Mouse (Mus musculus) natural killer cell, adult 2 months (primary cell): ENCODE data around the gene Gm28551.
A peak's percentile ranks its signal among the peaks of the same experiment; 100 is the strongest.
"Not testable (repeated sequence)": the region's sequence is repeated elsewhere in the genome, so short reads cannot be mapped to it uniquely, and the experiment has no call there.

Source experiments
- DNase-seq, 2 experiments: peaks; one replicate each; pipeline ENCODE4 v3.0.0; 2022; ENCODE audit warnings: low spot score in 2 of 2

Gene Gm28551

DNA sequence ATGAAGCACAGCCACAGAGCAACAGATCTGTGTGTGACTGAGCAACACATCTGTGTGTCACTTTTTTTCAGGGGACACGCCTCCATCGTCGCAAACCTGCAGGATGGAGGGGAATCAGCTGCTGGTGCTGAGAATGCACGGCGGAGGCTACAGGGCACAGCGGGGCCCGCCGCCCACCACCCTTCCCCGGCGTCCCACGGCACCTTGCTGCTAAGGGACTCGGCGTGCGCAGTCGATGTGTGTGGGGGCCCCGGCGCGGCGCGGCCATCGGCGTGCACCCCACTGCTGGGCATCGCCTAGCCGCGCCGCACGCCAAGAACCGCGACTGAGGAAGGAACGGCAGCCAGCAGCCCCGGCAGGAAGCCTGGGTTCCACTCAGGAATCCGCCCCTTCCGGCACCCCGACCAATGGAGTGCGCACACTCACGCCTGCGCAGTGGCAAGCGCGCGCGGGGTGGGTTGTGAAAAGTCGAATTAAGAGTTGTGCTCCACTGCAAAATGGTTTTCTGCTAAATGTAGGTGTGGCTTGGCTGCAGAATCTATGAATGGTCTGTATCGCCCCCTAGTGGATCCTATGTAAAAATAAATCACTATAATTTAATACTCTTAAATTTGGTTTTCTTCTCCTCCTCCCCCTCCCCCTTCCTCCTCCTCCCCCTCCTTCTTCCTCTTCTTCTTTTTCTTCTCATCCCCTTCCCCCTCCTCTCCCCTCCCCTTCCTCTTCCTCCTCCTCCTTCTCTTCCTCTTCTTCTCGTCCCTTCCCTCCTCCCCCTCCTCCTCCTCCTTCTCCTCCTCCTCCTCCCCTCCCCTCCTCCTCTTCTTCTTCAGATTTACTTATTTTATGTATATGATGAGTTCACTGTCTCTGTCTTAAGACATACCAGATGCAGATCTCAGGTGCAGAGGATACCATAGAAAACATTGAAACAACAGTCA lies at the start of gene Gm28551, which contains the start of the genes Asdurf and Asnsd1:
Gene Gm28551 (minus strand): TSS at position 341 of the 935 bp plus-strand sequence.
Gene Asdurf (minus strand): TSS at position 293 of the 935 bp plus-strand sequence.
Gene Asnsd1 (minus strand): TSS at position 426 of the 935 bp plus-strand sequence.
- DNase-seq: peak; percentile 99

DNA sequence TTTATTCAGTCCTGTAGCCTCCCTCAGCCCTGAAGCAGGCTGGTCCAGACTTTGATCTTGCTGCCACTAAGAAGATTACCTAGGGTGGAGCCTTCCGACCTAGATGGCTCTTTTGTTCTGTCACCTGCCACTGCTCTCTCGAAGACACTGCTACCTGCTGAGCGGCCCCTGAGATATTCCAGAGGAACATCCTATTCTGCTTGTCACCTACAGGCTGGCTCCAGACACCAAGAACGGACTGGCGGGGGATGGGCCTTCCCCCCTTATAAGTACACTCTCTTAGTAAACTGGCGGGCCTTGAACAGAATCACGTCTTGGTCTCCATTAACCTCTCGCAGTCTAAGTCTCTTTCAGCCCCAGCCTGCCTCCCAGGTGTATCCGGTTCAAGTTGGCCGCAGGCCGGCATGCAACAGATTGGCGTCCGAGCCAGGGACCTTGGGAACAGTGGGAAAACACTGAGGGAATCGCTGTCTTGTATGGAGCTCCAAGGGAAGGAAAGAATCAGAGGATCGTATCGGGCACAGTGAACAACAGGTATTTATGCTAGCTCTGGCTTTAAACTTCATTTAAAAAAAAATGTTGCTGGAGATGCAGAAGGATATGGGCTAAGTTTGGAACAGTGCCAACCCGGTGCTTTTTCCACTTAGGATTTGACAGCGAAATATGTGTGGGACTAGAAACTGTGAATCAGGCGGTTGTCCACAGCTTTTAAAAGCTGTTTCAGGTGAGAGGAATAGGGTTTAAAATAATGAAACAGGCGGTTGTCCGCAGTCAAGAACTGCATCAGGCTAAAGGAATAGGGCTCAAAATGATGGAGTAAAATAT lies 41.7 kb upstream of the Gm28551 start:
- not testable (repeated sequence) for DNase-seq

DNA sequence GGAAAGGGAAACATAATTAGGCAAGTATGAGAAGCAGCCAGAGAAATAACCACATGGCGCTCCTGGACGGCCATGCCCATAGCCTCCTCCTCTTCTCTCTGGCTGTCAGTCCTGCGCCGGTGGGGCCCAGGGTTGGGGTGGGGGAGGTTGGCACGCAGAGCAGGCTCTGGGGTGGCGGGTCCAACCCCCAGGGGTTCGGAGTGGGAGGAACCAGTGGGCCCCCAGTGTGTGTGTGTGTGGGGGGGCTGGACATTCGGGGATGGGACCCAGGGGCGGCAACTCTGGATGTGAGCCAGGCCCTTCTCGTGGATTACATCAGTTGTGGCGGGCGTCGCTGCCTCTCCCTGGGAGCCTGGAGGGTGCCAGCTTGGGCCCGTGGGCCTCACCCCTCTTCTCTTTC lies 36.3 kb upstream of the Gm28551 start:
- no peak for DNase-seq

DNA sequence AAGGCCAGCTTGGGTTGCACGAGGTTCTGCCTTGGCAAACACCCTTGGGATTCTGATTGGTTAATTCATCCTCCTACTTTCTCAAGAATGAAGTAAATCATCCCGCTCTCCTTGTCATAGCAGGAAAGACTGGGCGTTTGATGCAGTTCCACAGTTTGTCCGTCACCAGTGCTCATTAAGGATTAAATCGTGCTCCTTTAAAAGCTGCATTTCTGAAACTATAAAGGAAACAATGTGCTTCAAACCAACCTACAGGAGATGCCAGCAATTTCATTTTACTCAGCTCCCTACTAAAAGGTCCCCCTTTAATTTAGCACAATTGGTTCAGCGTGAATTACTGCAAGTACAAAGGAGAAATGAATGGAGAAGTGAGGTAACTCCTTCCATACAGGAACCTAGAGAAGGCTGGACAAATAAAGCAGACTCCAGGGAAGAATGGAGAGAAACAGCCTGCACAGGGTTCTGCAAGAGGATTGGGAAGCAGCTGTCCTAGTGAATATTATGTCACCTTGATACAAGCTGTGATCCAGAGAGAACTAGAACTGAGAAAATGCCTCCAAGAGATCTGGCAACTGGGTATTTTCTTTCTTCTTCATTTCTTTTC lies 31.7 kb upstream of the Gm28551 start:
- no peak for DNase-seq

DNA sequence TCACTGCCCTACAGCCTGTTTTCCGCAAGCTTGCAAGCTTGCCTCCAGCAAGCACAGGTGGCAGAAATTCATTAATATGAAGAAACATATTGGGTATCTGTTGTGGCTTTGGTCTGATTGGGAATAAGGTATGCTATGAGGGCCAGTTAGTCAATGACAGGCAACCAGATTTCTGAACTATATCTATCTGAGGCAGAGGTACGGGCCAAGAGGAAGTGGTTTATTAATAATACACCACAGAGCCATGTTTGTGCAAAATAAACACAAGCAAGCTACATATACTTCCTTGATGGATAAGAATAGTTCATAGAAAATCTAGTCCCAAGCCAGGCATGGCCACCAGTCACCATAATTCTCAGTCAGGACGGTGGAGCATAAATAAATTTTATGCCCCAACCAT lies 25.3 kb upstream of the Gm28551 start:
- no peak for DNase-seq

DNA sequence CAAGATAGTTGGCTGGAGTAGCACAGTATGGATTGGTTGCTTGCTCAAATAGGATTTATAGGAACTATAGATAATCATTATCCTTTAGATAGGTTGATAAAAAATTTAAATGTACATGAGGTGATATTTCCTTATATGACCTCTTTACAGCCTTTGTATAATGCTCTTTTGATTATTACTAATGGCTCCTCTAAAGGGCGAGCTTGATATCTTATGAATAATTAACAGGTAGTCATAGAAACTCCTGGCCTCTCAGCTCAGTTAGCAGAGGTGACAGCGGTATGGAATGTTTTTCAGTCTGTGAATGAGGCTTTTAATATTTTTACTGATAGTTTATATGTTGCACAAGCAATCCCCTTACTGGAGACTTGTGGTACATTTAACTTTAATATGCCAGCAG lies 23.5 kb upstream of the Gm28551 start:
- DNase-seq: not testable (repeated sequence)

DNA sequence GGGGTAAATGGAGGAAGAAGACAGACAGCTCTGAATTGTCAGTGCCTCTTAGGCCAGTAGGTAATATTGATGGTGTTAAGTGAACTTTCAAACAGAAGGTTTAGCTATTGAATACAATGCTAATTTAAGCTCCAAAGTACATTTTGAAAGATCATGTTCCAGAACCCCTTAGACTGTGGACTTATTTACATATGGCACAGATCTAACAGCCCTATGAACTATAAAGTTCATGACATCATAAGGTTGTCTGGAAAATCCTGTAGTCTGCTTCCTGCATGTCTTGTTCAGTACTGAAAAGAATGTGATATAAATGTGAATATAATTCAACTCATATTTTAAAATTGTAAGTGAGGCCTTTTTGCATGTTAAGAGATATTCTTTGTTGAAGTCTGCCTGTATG lies 6.5 kb upstream of the Gm28551 start:
- no peak for DNase-seq

DNA sequence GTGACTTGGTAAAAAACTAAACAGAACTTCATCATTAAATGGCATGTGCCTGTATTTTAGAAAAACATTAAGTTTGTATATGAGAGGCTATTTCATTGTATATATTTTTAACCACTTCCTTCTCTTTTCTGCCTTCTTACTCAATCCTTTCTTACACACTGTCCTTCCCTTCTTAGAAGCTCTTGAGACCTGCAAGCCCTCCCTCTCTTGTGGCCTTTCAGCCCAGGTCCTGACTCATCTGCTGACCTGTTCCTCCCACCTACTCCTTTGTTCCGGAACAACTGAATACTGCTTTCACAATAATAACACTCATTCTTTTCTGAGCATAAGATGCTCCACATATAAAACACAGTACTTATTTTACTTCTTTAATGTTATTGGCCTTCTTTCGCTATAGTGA lies 11.4 kb downstream of the Gm28551 start:
- no peak for DNase-seq

DNA sequence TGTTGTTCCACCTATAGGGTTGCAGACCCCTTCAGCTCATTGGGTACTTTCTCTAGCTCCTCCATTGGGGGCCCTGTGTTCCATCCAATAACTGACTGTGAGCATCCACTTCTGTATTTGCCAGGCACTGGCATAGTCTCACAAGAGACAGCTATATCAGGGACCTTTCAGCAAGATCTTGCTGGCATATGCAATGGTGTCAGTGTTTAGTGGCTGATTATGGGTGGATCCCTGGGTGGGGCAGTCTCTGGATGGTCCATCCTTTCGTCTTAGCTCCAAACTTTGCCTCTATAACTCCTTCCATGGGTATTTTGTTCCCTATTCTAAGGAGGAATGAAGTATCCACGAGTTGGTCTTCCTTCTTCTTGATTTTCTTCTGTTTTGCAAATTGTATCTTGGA lies 15.1 kb downstream of the Gm28551 start:
- DNase-seq: not testable (repeated sequence)

DNA sequence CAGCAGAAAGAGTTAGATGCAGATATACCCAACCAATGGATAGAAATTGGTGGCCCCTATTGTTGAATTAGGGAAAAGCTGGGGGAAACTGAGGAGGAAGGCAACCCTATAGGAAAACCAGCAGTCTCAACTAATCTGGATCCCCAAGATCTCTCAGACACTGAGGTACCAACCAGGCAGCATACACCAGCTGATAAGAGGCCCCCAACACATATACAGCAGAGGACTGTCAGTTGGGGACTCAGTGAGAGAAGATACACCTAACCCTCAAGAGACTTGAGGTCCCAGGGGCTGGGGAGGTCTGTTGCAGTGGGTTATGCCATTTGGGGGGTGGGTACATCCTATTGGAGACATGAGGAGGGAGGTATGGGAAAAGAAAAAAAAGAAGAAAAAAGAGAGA lies 17.0 kb downstream of the Gm28551 start:
- DNase-seq: no peak

DNA sequence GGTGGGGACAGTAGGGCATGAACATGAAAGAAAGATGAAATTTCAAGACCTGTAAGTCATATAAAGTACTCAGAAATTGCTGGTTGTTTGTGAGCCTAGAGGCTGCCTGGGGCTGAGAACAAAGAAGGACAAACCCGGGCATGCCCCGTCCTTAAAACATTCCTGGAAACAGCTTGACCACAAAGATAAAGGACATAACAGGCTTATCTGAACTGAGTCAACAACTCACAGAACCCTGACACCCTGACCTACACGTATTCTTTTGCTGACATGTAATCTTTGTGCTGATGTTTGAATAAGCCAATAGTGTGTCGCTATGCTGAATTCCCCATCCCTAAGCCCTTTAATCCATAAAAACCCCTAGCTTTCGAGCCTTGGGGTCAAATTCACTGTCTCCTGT lies 18.9 kb downstream of the Gm28551 start:
- DNase-seq: not testable (repeated sequence)

DNA sequence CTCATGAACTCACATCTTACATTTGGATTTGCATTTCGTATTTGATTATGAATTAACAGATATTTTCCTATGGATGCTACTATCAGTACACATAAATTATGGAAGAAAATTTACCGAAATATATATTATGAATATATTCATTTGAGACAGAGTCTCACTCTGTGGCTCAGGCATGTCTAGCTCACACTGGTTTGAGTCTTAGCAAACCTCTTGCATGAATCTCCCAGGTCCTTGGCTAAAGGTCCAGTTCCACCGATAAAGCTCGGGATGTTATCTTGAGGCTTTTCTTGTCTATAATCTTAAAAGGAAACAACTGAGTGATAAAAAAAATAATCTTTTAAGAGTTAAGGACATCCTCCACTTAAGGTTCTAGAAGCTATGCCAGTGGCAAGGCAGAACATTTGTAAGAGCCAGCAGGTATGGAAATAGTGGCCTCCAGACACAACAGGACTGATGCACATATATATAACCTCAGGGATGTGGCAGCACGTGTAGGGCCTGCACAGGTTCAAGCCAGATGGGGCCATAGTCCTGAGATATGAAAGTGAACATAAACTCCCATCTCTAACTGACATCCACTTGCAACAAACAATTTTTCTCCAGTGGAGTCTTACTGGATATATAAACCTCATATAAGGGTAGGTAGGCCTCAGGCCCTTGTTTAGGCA lies 27.5 kb downstream of the Gm28551 start:
- DNase-seq: no peak

DNA sequence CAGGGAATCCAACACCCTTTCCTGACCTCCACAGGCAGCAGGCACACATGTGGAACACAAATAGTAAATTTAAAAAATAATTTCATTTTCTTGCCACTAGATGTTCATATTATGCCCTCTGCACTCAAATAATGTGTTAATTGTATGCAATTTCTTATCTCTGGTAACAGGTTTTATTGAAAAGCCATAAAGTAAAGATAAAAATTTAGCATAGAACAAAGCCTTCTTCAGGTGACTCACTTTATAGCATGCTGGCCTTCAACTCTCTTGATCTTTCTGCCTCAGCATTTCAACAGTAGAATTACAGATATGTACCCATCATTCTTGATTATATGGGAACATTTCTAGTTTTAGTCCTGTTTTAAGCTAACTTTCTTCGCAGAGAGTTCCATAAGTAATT lies 28.2 kb downstream of the Gm28551 start:
- DNase-seq: no peak

DNA sequence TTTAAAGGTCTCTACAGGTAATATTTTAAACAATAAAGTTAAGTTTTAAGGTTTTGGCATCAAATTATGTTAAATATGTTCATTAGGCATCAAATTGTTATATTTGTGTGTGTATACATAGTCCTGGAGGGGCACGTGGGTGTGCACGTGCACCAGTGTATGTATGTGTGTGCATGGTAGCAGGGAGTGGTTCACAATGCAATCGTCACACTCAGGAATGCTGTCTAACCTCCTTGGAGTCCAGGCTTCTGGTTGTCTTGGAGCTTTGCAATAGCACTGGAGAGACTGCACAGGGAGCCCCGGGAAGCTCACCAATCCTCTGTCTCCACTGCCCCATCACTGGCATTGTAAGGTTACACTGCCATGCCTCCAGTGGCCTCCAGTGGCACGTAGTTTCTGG lies 29.2 kb downstream of the Gm28551 start:
- DNase-seq: no peak

DNA sequence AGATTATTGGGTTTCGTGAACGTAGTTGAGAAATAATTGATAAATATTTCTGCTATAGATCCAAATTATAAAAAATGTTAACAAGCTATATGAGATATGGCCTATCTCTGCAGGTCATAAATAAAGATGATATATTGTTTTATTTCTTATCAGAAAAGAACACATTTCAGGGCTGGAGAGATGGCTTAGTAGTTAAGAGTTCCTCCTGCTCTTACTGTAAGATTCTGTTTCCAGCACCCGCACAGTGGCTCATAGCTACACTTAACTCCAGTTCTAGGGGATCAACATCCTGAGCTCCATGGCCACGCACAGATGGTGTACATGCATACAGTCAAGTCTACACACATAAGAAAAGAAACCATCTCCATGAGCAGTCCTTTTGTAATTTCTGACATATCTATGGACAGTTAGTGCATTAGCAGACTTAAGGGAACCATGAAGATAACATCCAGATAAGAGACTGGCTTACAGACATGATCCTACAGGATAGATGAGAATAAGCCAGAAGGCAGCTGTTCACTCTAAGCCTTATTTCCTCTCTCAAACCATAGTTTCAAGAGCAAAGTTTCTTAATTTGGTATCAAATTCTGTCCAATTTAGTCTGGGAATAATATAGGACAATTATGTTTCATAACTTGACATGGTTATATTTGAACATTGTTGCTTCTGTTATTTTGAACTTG lies 30.7 kb downstream of the Gm28551 start:
- no peak for DNase-seq

DNA sequence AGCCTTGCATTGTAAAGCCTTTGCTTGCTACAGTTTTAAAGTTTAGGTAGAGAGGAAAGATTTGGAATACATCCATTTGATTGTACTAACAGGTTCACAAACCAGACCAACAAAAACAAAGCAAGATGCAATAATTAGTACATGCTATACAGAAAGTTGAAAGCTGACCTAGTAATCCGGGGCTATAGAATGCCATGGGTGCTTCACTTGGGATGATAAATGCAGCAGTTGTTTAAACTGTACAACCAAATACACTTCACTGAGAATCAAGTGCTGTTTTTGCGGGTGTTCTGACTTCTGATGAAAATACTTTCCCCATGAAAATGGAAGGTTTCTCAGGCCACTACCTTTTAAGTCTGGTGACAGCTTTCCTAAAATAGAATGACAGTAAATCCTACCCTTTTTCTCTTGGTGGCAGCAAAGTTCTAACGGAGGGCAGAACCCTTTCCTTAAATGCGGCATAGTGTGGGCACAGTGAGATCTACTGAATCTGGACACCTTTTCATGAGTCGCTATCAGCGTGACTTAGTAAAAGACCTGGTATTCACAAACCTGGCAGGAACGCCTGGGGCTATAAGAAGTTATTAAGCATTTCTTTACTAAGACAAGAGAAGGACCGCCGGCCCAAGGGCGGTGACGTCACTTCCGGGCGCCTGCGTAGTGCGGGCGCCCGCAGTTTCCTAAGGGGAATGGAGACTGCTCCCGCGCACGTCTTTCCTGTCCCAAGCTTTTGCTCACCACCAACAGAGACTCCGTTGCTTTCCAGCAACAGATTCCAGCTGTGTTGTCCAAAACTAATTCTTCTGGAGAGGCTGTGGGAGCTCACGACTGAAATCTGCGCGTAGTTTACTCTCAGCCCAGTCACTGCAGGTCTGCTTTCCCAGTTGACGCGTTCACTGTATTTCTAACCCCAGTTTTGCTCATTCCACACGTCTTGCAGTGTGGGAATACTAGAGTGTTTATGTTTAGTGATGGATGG lies 39.2 kb downstream of the Gm28551 start, which contains the start of gene Osgepl1:
Gene Osgepl1 (plus strand): TSS at position 636 of the 979 bp plus-strand sequence.
- peak; percentile 68 to 73 for DNase-seq

DNA sequence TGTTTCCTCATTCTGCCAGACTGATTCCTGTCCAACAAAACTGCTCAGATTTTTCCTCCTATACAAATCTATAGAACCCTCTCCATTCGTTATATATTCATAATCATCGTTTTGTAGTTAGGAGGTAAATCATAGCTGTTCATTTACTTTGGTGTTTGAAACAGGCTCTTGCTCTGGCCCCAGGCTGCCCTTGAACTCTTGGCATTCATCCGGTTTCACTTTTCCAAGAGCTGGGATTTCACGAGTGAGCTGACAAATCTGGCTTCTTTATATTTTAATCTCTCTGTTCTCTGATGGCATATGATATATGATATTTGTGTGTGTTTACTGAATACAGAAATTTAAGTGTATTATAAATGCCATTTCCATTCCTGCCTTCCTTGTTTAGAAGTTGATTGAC lies 52.0 kb downstream of the Gm28551 start:
- no peak for DNase-seq

DNA sequence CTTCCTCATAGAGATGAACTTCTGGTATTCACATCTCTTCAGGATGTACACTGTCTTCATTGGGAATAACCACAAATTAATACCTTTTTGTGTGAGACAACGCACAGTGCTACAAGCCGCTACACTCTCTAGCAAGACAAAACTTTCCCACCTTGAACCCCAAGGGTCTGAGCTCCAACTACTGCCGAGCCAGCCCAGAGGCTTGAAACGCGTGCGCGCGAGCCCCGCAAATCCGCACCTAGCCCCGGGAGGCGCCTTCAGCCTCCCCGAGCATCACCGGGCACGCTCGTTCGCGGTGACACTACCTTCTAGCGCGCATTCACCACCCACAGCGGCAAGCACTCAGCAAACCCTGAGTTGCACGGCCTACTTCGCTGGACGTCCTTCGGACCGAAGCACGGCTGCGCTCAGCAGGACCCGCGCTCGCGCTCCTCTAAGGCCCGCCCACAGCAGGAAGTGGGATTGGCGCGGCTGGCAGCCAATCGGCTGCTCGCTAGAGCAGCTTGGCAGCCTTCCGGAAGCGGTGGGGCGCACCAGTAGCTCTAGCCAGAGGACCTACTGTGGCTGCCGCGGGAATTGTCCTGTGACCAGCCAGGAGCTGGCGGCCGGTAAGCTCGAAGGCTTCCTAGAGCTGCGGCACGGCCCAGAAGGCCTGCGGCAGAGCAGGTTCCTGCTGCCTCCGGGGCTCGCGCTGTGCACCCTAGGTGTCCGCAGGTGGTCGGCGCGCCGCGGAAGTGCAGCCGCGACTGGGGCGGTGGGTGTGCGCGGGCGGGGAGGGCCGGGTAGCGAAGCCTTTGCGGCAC lies 55.7 kb downstream of the Gm28551 start, which contains the start of the genes Pms1, Ormdl1 and Gm28778:
Gene Pms1 (minus strand): TSS at position 438 of the 803 bp plus-strand sequence.
Gene Ormdl1 (plus strand): TSS at position 515 of the 803 bp plus-strand sequence.
Gene Gm28778 (plus strand): TSS at position 531 of the 803 bp plus-strand sequence.
- DNase-seq: peak; percentile 88 to 89
